Mouse (Mus musculus) CH12F3 (cell line): ENCODE measurements around the gene Zmat5.

Experiments used
- in situ Hi-C: fragments of 300-500 bp; cut with MboI; formaldehyde crosslinking; loops from 2 replicates; pipeline ENCODE4 v1.14.3; 2020; ENCODE audit warnings: low sequenced_read_pairs

Zmat5 gene

GRCm38 (mm10) chr11:4769293-4769692, 64.8 kb downstream of the Zmat5 start:
- in situ Hi-C loops: no loop called here

- in situ Hi-C loops: no loop called here
These were observed 65.4 kb downstream of the Zmat5 start for GRCm38 (mm10) chr11:4769881-4770280.

DNA sequence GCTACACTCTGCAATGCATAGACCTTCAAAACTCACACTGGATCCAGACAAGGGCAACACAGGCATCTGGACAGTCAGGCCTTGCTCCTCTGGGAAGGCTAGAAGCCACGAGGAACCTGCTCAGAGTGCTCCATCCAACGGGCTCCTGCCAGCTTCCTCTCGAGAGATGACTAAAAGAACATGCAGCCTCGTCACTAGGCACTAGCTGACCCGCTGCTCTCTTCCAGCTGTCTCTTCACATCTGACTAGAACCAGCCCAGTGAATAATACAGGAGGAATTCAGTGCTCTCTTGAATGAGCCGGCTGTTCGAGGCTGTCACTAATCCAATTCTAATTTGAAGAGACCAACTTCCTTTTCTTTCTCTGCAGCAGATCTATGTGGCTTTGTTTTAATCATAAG, 67.3 kb downstream of the Zmat5 start:
- in situ Hi-C loops: no loop called here

- in situ Hi-C loops: no loop called here
These were observed 68.4 kb downstream of the Zmat5 start for GRCm38 (mm10) chr11:4772925-4773324.

DNA sequence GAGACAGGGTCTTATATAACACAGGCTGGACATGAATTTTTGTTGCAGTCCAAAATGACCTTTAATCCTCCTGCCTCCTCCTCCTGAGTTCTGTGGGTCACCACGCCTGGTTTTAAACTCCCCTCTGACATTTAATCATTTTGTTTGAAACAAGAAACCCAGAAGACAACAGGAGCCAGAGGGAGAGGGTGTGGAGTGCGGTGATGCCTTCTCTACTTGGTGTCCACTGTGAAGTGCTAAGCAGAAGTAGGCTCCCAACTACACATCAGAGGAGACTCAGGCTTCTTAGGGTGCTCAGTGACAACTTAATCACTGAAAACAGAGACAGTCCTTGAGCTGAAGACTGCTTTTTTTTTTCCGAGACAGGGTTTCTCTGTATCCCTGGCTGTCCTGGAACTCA, 76.4 kb downstream of the Zmat5 start:
- in situ Hi-C loops: no loop called here

DNA sequence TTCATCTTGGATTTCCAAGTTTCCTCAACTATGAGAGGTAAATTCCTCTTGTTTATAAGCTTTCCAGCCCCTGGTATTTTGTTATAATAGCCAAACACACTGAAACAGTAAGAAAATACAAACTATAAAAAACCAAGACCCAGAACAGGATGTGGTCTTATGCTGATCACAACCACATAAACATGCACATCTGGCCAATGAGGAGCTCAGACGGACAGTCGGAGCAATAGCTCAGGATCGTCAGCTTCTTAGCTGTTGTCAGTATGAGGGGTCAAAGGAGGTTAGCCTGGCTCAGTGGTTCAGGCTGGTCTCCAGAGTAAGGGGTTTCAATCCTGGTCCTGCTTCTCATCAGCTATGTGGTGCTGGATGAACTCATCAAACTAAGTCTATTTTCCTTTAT, 78.6 kb downstream of the Zmat5 start:
- in situ Hi-C loops: no loop called here

DNA sequence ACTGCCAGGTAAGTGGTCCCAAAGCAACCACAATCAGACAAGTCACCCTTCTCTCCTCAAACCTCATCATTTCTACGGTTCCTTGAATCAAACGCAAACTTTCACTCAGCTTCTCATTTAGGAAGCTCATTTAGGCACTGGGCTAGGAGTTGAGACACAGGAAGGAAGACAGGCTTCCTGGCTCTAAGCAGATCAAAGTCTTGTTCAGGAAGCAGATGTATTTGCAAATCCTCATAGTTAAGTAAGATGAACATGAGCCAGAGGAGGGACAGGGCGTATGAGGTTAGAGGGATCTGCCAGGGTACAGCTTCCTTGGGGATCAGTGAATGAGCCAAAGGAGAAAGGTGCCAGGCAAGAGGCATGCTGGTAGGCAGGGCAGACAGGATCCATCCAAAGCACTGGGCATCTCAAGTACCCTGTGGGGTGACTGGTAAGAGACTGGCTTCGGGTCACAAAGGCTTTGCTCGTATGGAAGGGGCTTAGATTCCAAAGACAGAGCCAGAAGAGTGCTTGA, 80.2 kb downstream of the Zmat5 start:
- in situ Hi-C loops: no loop called here
